Mouse (Mus musculus) kidney, postnatal 10 days (tissue): ENCODE measurements around the gene Olfr1138.

ENCODE experiments used
- DNase-seq: peaks from one replicate; pipeline ENCODE4 v3.0.0; 2021; ENCODE audit warnings: mixed read lengths

Olfr1138 gene

GRCm38 (mm10) chr2:87739878-87740277, at the start of gene Olfr1138:
Gene Olfr1138 (minus strand): TSS chr2:87739978.
- DNase-seq = no peak

DNA sequence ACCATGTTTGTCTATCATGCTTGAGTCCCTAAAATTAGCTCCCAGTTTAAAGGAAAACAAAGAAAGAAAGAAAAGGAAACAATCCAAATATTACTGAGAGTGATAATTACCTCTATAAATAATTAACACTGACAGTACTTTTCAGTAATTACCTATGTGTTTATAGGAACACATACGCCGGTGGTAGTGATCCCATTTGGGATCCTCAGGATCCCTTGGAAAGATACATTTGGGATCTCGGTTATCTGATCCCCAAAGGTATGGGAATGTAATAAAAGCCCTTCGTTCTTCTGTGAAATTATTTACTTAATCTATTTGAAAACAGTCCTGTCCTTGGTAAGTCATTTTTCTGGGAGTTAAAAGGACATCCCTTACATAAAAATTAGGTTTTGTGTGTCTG, 39.4 kb upstream of the Olfr1138 start, which contains the start of gene Olfr152:
Olfr152 (plus strand) TSS at position 301 of the 400 bp plus-strand sequence.
- no peak for DNase-seq

DNA sequence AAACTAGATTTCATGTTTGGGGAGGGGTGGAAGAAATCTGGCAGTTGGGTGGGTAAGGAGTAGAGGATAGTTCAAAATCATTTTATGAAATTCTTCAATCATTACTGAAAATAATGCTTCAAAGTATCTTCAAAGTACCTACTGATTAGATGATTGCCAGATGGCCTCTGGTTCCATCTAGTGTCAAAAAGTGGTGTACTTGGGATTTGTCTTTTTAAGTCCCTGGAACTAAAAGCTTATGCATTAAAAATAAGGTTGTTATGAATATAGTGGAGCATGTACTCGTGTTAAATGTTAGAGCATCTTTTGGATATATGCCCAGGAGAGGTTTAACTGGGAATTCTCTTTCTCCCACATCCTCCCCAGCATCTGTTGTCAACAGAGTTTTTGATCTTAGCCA, 36.4 kb upstream of the Olfr1138 start:
- no peak for DNase-seq

DNA sequence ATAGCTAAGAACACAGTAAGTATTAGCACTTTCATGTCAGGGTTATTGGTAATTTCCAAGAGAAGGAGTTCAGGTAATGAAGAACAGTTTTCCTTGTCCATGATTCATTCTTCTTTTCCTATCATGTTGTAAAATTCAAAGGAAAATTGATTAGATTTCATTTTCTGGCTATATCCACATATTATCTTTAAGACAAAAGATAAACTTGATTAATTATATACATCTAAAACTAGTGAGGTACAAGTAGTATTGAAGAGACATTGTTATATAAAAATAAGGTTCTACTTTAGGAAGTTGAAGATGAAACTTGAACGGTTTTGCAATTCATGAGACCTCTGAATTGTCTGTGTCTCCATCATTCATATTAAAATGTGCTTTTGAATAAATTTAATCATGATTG, 14.1 kb upstream of the Olfr1138 start, which contains the start of gene Olfr1141:
Olfr1141 (minus strand) TSS at position 101 of the 400 bp plus-strand sequence.
- no peak for DNase-seq

GRCm38 (mm10) chr2:87743452-87743851, 3.7 kb upstream of the Olfr1138 start, which contains the start of gene Olfr1140:
Gene Olfr1140 (plus strand): TSS chr2:87743752.
- no peak for DNase-seq

GRCm38 (mm10) chr2:87713079-87713478, 26.7 kb downstream of the Olfr1138 start, which contains the start of gene Olfr1137:
Gene Olfr1137 (minus strand): TSS chr2:87713179.
- DNase-seq = no peak

DNA sequence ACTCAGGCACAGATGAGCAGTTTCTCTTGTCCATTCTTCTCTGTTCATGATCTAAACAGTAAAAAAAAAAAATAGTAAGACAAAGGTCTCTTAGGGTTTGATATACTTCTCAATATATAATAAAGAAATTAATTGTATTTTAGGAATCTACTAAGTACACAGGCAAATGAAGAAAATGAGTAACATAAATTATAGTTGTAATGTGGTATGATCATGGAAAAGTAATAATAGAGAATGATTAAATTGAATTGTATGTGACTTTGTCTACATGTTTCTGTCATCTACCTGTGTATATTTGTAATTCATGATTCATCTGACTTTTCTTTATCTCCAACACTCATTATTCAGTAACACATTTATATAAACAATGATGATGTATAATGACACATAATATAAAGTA, 45.9 kb downstream of the Olfr1138 start, which contains the start of gene Olfr1136:
Olfr1136 (minus strand) TSS at position 101 of the 400 bp plus-strand sequence.
- no peak for DNase-seq
